Mouse (Mus musculus): ENCODE results near the gene Zfp952. TPM values are rescaled to one million over a fixed set of nuclear protein-coding genes. Genes with fewer than 3 reads are reported as not detected.

Gene Zfp952
- polyA plus RNA-seq, 1 experiment: 6.4 TPM

- Histone ChIP-seq H3K36me3 (ENCODE audit: control insufficient read depth, insufficient read depth, low read length) (no peaks in the 10 kb centered on the region), H3K27me3 (ENCODE audit: control insufficient read depth, insufficient read depth, low read length) (no peaks in the 10 kb centered on the region), H3K4me1 (replicated peaks; ENCODE audit: control insufficient read depth, insufficient read depth, low read length) (peaks cover 24% of the 10 kb centered on the region), H3K27ac (ENCODE audit: control insufficient read depth, insufficient read depth, low read length) (no peak overlapping the region), H3K4me3 (ENCODE audit: control insufficient read depth, insufficient read depth, low read length) (no peak overlapping the region)
- WGBS: 38% methylated on average over 11 of the region's 11 CpGs
- TF ChIP-seq CTCF (IDR thresholded peaks at IDR 0.05; ENCODE audit: borderline replicate concordance, control insufficient read depth, extremely low read depth, insufficient read depth, low read length, poor library complexity): no peak
- TF ChIP-seq POLR2A (IDR thresholded peaks at IDR 0.05; ENCODE audit: control insufficient read depth, extremely low read depth, insufficient read depth, low read length, poor library complexity): no peak
- DNase-seq: no peak
These were observed 41.9 kb upstream of the Zfp952 start for GRCm38 (mm10) chr17:32951006-32951405.

DNA sequence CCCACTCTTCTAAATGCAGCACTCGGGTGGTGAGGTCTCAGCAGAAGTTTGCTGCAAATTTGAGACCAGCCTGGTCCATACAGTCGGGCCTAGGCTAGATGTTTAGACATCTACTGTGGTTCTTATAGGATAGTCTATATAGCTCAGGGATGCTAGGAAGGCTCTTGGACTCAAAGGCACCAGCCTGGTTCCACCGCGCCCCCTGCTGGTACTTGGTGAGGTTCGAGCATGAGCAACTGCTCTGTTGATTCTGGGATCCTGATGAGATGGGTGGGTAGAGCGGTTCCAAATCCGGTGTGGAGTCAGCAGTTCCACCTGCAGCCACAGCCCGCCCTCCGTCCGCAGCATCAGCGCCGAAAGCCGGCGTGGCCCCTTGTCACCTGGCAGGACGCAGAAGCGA is 41.5 kb upstream of the Zfp952 start:
- peak; percentile 82 for DNase-seq
- 18% methylated on average over 16 of the region's 16 CpGs for WGBS
- Histone ChIP-seq H3K27ac (ENCODE audit: control insufficient read depth, insufficient read depth, low read length) (no peak overlapping the region), H3K4me3 (ENCODE audit: control insufficient read depth, insufficient read depth, low read length) (no peak overlapping the region), H3K36me3 (ENCODE audit: control insufficient read depth, insufficient read depth, low read length) (no peaks in the 10 kb centered on the region), H3K27me3 (ENCODE audit: control insufficient read depth, insufficient read depth, low read length) (no peaks in the 10 kb centered on the region), H3K4me1 (replicated peaks; ENCODE audit: control insufficient read depth, insufficient read depth, low read length) (peaks cover 20% of the 10 kb centered on the region)
- TF ChIP-seq POLR2A (IDR thresholded peaks at IDR 0.05; ENCODE audit: control insufficient read depth, extremely low read depth, insufficient read depth, low read length, poor library complexity) (no peak), CTCF (IDR thresholded peaks at IDR 0.05; ENCODE audit: borderline replicate concordance, control insufficient read depth, extremely low read depth, insufficient read depth, low read length, poor library complexity) (peak; percentile 86; the same call in 1 of the 2 replicates)

DNA sequence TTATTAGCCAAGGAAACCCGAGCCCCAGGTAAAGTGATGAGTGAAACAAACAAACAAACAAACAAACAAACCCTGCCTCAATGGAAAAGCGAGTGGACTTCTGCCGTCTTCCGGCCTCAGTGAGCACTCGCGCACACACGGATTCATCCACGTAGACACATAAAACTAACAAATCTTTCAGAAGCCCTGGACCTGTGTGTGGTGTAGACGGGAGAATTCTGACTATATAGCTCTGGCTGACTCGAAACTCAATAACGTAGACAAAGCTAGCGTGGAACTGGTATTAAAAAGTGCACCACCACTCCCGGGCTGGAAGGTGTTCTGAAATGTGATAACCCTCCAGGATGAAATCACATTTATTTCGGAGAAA is 27.7 kb upstream of the Zfp952 start:
- no peaks in the 10 kb centered on the region for H3K36me3 ChIP-seq (ENCODE audit: control insufficient read depth, insufficient read depth, low read length)
- peak overlapping the region; percentile 91 for H3K4me3 ChIP-seq (ENCODE audit: control insufficient read depth, insufficient read depth, low read length)
- WGBS: 2% methylated on average over 14 of the region's 14 CpGs
- TF ChIP-seq CTCF (IDR thresholded peaks at IDR 0.05; ENCODE audit: borderline replicate concordance, control insufficient read depth, extremely low read depth, insufficient read depth, low read length, poor library complexity) (no peak), POLR2A (IDR thresholded peaks at IDR 0.05; ENCODE audit: control insufficient read depth, extremely low read depth, insufficient read depth, low read length, poor library complexity) (no peak)
- DNase-seq: no peak
- peaks cover 8% of the 10 kb centered on the region for H3K4me1 ChIP-seq (replicated peaks; ENCODE audit: control insufficient read depth, insufficient read depth, low read length)
- no peak overlapping the region for H3K27ac ChIP-seq (ENCODE audit: control insufficient read depth, insufficient read depth, low read length)
- no peaks in the 10 kb centered on the region for H3K27me3 ChIP-seq (ENCODE audit: control insufficient read depth, insufficient read depth, low read length)

- under 1% methylated on average over 33 of the region's 33 CpGs for WGBS
- TF ChIP-seq CTCF (IDR thresholded peaks at IDR 0.05; ENCODE audit: borderline replicate concordance, control insufficient read depth, extremely low read depth, insufficient read depth, low read length, poor library complexity): no peak
- 0 out of 2 replicates have a peak, but pooled peaks have one; percentile 35 for TF ChIP-seq POLR2A (IDR thresholded peaks at IDR 0.05; ENCODE audit: control insufficient read depth, extremely low read depth, insufficient read depth, low read length, poor library complexity)
- peaks cover 8% of the 10 kb centered on the region for H3K4me1 ChIP-seq (replicated peaks; ENCODE audit: control insufficient read depth, insufficient read depth, low read length)
- H3K36me3 ChIP-seq (ENCODE audit: control insufficient read depth, insufficient read depth, low read length): no peaks in the 10 kb centered on the region
- no peak within 1 kb of the TSS for H3K27ac ChIP-seq (ENCODE audit: control insufficient read depth, insufficient read depth, low read length)
- no peaks in the 10 kb centered on the region for H3K27me3 ChIP-seq (ENCODE audit: control insufficient read depth, insufficient read depth, low read length)
- peak; percentile 91 for DNase-seq
- peak within 1 kb of the TSS; percentile 91 for H3K4me3 ChIP-seq (ENCODE audit: control insufficient read depth, insufficient read depth, low read length)
These were observed 27.2 kb upstream of the Zfp952 start, which contains the start of gene Zfp472 for GRCm38 (mm10) chr17:32965623-32966290. Gene Zfp472 (plus strand): TSS chr17:32965814.

DNA sequence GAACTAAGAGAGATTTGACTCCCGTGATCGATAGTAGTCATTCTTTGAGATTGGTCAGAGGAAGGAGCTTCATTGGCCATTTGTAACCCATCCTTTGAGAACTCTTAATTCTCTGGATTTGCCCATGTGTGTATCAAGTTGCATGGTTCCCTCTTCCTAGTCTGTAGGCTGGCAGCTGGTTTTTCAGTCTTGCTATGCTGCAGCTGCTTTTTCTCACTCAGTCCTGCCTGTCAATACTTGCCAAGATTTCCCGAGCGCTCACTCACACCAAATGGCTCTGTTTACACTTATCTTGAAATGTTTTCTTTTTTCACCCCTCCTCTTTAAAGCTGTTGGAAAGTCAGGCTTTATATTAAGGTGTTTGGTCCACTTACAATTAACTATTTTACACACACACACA is 11.6 kb upstream of the Zfp952 start:
- 94% methylated on average over 4 of the region's 4 CpGs for WGBS
- Histone ChIP-seq H3K27me3 (ENCODE audit: control insufficient read depth, insufficient read depth, low read length) (no peaks in the 10 kb centered on the region), H3K27ac (ENCODE audit: control insufficient read depth, insufficient read depth, low read length) (no peak overlapping the region), H3K4me3 (ENCODE audit: control insufficient read depth, insufficient read depth, low read length) (no peak overlapping the region), H3K4me1 (replicated peaks; ENCODE audit: control insufficient read depth, insufficient read depth, low read length) (no peaks in the 10 kb centered on the region), H3K36me3 (ENCODE audit: control insufficient read depth, insufficient read depth, low read length) (peaks cover 32% of the 10 kb centered on the region)
- TF ChIP-seq POLR2A (IDR thresholded peaks at IDR 0.05; ENCODE audit: control insufficient read depth, extremely low read depth, insufficient read depth, low read length, poor library complexity) (no peak), CTCF (IDR thresholded peaks at IDR 0.05; ENCODE audit: borderline replicate concordance, control insufficient read depth, extremely low read depth, insufficient read depth, low read length, poor library complexity) (no peak)
- no peak for DNase-seq

- no peak for DNase-seq
- Histone ChIP-seq H3K36me3 (ENCODE audit: control insufficient read depth, insufficient read depth, low read length) (no peaks in the 10 kb centered on the region), H3K27ac (ENCODE audit: control insufficient read depth, insufficient read depth, low read length) (no peak overlapping the region), H3K4me1 (replicated peaks; ENCODE audit: control insufficient read depth, insufficient read depth, low read length) (no peaks in the 10 kb centered on the region), H3K4me3 (ENCODE audit: control insufficient read depth, insufficient read depth, low read length) (no peak overlapping the region), H3K27me3 (ENCODE audit: control insufficient read depth, insufficient read depth, low read length) (no peaks in the 10 kb centered on the region)
- TF ChIP-seq POLR2A (IDR thresholded peaks at IDR 0.05; ENCODE audit: control insufficient read depth, extremely low read depth, insufficient read depth, low read length, poor library complexity) (no peak), CTCF (IDR thresholded peaks at IDR 0.05; ENCODE audit: borderline replicate concordance, control insufficient read depth, extremely low read depth, insufficient read depth, low read length, poor library complexity) (no peak)
- 87% methylated on average over 4 of the region's 4 CpGs for WGBS
These were observed 6.6 kb upstream of the Zfp952 start for GRCm38 (mm10) chr17:32986301-32986700.
